Mouse (Mus musculus) forebrain, embryonic 14.5 days (tissue): ENCODE measurements around the gene Aldh1a3. TPM values are rescaled to one million over a fixed set of nuclear protein-coding genes. Genes with fewer than 3 reads are reported as not detected.

Experiments used
- ATAC-seq: fragments of 200-750 bp; cut with Nextera tagmentation; 2 replicates; pipeline ENCODE4 v1.8.0; 2017; ENCODE audit warnings: mild to moderate bottlenecking, moderate library complexity
- DNase-seq: peaks from one replicate; pipeline ENCODE4 v3.0.0-alpha.2; 2015; ENCODE audit warnings: low spot score
- H3K27ac ChIP-seq: fragments of 300-500 bp; sonication (generic); 2 replicates; pipeline ENCODE4 v1.5.1; 2014; ENCODE audit warnings: low read depth, mild to moderate bottlenecking, control low read depth, low read length, moderate library complexity
- H3K27me3 ChIP-seq: fragments of 300-500 bp; sonication (generic); replicated peaks from 2 replicates; pipeline ENCODE4 v1.6.1; 2014; ENCODE audit warnings: low read length, control low read depth, mixed read lengths; ENCODE audit not compliant: control insufficient read depth, insufficient read depth
- H3K36me3 ChIP-seq: fragments of 300-500 bp; sonication (generic); 2 replicates; pipeline ENCODE4 v1.6.1; 2014; ENCODE audit warnings: low read length, control low read depth; ENCODE audit not compliant: control insufficient read depth, insufficient read depth
- H3K4me1 ChIP-seq: fragments of 300-500 bp; sonication (generic); 2 replicates; pipeline ENCODE4 v1.6.1; 2014; ENCODE audit warnings: antibody characterized with exemption, low read length, control low read depth; ENCODE audit not compliant: control insufficient read depth, insufficient read depth
- H3K4me2 ChIP-seq: fragments of 300-500 bp; sonication (generic); 2 replicates; pipeline ENCODE4 v1.6.1; 2014; ENCODE audit warnings: mild to moderate bottlenecking, control low read depth, low read length
- H3K4me3 ChIP-seq: fragments of 300-500 bp; sonication (generic); 2 replicates; pipeline ENCODE4 v1.5.1; 2014; ENCODE audit warnings: low read depth, low read length, control low read depth
- H3K9ac ChIP-seq: fragments of 300-500 bp; sonication (generic); 2 replicates; pipeline ENCODE4 v1.6.1; 2014; ENCODE audit warnings: mild to moderate bottlenecking, low read length, control low read depth, moderate library complexity
- H3K9me3 ChIP-seq: fragments of 300-500 bp; sonication (generic); replicated peaks from 2 replicates; pipeline ENCODE4 v1.6.1; 2016; ENCODE audit warnings: low read length, control low read depth, mixed read lengths; ENCODE audit not compliant: control insufficient read depth
- WGBS: fragments of 180-500 bp; shearing (Covaris S2); extraction: QIAGEN DNeasy Blood & Tissue Kit; methylation state at CpG from one replicate; pipeline ENCODE4 v1.1.7; 2014; 5-methylcytosine and 5-hydroxymethylcytosine counted together
- polyA plus RNA-seq: library from polyadenylated mRNA; unstranded; fragments of >200 nt; fragmentation: Nextera tagmentation; extraction: Ambion mirVana; gene quantifications from 2 replicates; pipeline ENCODE4 v1.2.1, GENCODE M21; 2014

The Aldh1a3 gene
- polyA plus RNA-seq, 1 experiment from 2014 or later, result 5.4 TPM

DNA sequence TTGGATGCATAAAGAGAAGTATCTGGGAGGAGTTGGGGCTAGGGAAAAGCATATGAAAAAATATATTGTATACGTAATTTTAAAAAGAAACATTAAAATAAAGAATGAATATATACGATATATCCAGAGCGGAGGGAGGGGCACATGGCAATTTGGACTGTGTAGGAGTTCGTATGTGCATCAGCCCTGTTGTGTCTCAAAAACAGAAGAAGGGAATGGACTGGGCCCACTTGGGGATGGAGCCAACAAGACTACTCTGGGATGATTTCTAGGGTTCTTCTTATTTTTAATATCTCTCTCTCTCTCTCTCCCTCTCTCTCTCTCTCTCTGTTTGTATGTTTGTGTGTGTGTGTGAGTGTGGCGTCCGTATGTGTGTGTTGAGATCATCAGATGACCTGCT, 40.9 kb downstream of the Aldh1a3 start:
- 95% methylated on average over 6 of the region's 6 CpGs for WGBS
- H3K4me2 ChIP-seq, result no peak overlapping the region
- DNase-seq (no peak), ATAC-seq (no peak)
- H3K4me3 ChIP-seq, result no peak overlapping the region
- H3K9ac ChIP-seq, result no peak overlapping the region
- H3K36me3 ChIP-seq, result no peaks in the 10 kb centered on the region
- H3K4me1 ChIP-seq, result peaks cover 13% of the 10 kb centered on the region; the same call in 1 of the 2 replicates
- peaks cover 7% of the 10 kb centered on the region; the same call in 1 of the 2 replicates for H3K27me3 ChIP-seq
- H3K27ac ChIP-seq, result no peak overlapping the region
- no peaks in the 10 kb centered on the region for H3K9me3 ChIP-seq

DNA sequence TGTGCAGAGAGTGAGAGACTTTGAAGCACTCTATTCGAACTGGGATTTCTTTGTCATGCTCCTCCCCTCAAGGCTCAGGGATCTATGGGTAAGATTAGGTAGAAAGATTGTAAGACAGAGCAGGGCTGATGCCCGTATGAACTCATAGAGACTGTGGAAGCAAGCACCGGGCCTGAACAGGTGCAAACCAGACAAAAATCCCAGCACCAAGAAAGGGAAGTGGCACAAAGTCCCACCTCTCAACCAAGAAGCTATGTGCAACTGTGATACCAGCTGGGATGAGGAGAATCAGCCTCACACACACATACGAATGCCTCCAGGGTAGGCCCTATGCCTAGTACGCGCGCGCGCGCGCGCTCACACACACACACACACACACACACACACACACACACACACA, 41.5 kb downstream of the Aldh1a3 start:
- H3K9ac ChIP-seq, result no peak overlapping the region
- DNase-seq (no peak), ATAC-seq (no peak)
- peaks cover 7% of the 10 kb centered on the region; the same call in 1 of the 2 replicates for H3K27me3 ChIP-seq
- 95% methylated on average over 11 of the region's 12 CpGs for WGBS
- H3K4me3 ChIP-seq, result no peak overlapping the region
- no peak overlapping the region for H3K27ac ChIP-seq
- peaks cover 13% of the 10 kb centered on the region; the same call in 1 of the 2 replicates for H3K4me1 ChIP-seq
- H3K4me2 ChIP-seq, result no peak overlapping the region
- H3K9me3 ChIP-seq, result no peaks in the 10 kb centered on the region
- no peaks in the 10 kb centered on the region for H3K36me3 ChIP-seq

DNA sequence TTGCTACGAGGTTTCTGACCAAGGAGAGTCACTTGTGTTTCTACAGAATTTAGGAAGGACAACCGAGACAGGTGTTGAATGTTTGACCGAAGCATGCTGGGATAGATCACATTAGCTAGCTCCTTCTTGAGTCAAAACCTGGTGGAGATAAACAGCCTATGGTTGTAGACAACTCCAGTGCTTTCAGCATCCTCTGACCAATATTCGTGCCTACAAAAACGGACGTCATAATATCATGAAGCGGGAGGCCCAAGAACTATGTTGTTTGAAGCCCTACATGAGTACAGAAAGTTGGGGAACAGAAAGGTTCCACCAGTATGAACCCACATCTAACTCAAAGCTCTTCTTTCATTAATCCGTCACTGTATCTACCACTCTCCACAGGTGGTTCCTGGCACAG, 42.4 kb downstream of the Aldh1a3 start:
- H3K4me1 ChIP-seq, result peaks cover 13% of the 10 kb centered on the region; the same call in 1 of the 2 replicates
- no peak overlapping the region for H3K4me3 ChIP-seq
- peaks cover 7% of the 10 kb centered on the region; the same call in 1 of the 2 replicates for H3K27me3 ChIP-seq
- H3K36me3 ChIP-seq, result no peaks in the 10 kb centered on the region
- ATAC-seq (no peak), DNase-seq (no peak)
- H3K9me3 ChIP-seq, result no peaks in the 10 kb centered on the region
- H3K9ac ChIP-seq, result no peak overlapping the region
- no peak overlapping the region for H3K4me2 ChIP-seq
- WGBS, result 91% methylated on average over 8 of the region's 8 CpGs
- no peak overlapping the region for H3K27ac ChIP-seq

DNA sequence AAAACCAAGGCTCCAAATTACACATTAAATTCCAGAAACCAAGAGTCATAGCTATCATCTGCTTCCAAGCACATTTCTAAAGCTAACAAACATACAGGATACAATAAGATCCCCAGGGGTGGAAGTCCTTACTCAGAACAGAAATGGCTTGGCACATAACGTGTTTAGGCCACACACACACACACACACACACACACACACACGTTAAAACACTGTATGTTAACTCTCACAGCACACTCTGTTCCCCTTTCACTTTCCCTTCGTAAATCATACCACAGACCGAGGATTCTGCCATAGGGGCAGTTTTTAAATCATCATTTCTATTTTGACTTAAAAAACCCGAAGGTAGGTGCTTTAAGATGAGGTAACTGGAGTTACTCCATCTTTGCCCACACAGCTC, 43.1 kb downstream of the Aldh1a3 start:
- WGBS, result 81% methylated on average over 5 of the region's 5 CpGs
- Histone ChIP-seq H3K9me3 (no peaks in the 10 kb centered on the region), H3K9ac (no peak overlapping the region), H3K4me3 (no peak overlapping the region), H3K4me1 (peaks cover 13% of the 10 kb centered on the region; the same call in 1 of the 2 replicates), H3K4me2 (no peak overlapping the region), H3K27ac (no peak overlapping the region), H3K27me3 (peaks cover 7% of the 10 kb centered on the region; the same call in 1 of the 2 replicates), H3K36me3 (no peaks in the 10 kb centered on the region)
- no peak for ATAC-seq
- DNase-seq, result no peak

DNA sequence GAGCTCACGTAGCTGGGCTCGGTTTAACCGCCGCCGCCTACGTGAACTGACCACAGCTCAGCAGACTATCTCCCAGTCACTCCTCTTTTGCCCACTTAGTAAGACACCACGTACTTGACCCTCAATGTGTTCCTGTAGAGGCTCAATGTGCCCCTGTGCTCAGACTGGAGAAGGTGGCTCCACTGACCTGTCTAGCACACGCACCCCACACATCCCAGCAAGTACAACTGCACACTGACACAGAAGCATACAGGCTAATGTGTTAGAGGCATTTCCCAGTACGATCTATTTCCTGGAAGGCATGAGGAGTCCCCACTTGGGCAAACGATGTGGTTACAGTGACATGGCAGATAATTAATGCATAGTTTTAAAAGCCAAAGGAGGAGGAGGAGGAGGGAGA, 50.8 kb downstream of the Aldh1a3 start:
- DNase-seq, result no peak
- ATAC-seq, result no peak
- Histone ChIP-seq H3K4me1 (no peaks in the 10 kb centered on the region), H3K4me3 (no peak overlapping the region), H3K27ac (no peak overlapping the region), H3K9me3 (no peaks in the 10 kb centered on the region), H3K4me2 (no peak overlapping the region), H3K27me3 (no peaks in the 10 kb centered on the region), H3K9ac (no peak overlapping the region), H3K36me3 (no peaks in the 10 kb centered on the region)
- WGBS, result 84% methylated on average over 10 of the region's 10 CpGs

DNA sequence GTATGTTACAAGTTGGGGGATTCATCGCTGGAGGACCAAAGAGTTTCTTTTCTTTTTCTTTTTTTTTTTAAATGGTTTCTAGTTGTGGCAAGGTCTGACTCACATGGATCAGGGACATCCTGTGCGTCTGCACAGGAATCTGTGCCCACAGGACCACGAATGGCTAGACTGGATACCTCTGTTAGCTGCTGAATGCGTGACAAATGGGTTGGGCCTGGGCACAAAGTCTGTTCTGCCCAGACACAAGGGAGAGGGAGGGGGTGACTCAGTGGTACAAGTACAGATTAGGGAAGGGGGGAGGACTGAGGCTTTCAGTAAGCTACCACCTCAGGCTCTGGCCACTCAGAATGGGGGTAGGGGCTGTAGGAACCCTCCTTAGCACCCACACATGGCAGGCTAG, 51.6 kb downstream of the Aldh1a3 start:
- H3K4me3 ChIP-seq, result no peak overlapping the region
- H3K27me3 ChIP-seq, result no peaks in the 10 kb centered on the region
- no peaks in the 10 kb centered on the region for H3K4me1 ChIP-seq
- H3K9ac ChIP-seq, result no peak overlapping the region
- DNase-seq (no peak), ATAC-seq (no peak)
- H3K36me3 ChIP-seq, result no peaks in the 10 kb centered on the region
- no peak overlapping the region for H3K27ac ChIP-seq
- H3K9me3 ChIP-seq, result no peaks in the 10 kb centered on the region
- no peak overlapping the region for H3K4me2 ChIP-seq
- WGBS, result 87% methylated on average over 4 of the region's 4 CpGs

DNA sequence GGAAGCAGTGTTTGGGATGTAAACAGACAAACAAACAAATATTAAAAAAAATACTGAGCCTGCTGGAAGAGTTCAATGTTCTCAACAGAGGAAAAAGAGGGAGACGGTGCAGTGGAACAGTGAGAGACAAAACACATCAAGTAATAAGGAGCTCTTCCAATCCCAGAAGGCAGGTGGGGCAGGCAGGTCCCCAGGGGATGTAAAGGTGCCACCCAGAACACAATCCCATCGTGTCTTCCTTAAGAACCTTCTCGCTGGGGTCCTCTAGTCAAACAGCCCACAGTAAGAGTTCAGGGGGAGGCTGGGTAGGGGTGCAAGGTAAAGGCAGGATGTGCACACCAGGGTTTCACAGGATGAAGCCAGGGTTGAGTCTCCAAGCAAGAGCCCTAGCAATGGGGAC, 53.9 kb downstream of the Aldh1a3 start:
- Histone ChIP-seq H3K27ac (no peak overlapping the region), H3K36me3 (no peaks in the 10 kb centered on the region), H3K4me2 (no peak overlapping the region), H3K4me1 (no peaks in the 10 kb centered on the region), H3K9ac (no peak overlapping the region), H3K4me3 (no peak overlapping the region), H3K9me3 (no peaks in the 10 kb centered on the region), H3K27me3 (no peaks in the 10 kb centered on the region)
- ATAC-seq (no peak), DNase-seq (no peak)
- WGBS, result 98% methylated on average over 3 of the region's 3 CpGs

DNA sequence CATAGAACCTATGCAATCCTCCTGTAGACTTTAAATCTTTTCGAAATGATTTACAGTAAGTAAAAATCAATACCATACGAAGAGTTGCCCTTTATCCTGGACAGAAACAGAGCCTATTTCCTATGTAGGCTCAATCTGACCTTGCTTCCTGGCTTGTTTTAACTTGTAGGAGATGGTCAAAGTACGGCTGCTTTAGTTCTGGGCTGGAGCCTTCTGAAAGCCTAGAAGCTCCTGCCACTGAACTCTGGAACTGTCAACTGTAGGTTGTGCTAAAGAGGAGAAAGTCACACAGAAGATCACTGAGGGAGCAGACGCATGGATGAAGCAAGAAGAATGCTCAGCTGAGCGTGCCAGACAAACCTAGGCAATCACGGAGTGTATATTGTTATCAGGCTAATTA, 56.3 kb downstream of the Aldh1a3 start:
- WGBS, result 82% methylated on average over 6 of the region's 6 CpGs
- DNase-seq, result no peak

DNA sequence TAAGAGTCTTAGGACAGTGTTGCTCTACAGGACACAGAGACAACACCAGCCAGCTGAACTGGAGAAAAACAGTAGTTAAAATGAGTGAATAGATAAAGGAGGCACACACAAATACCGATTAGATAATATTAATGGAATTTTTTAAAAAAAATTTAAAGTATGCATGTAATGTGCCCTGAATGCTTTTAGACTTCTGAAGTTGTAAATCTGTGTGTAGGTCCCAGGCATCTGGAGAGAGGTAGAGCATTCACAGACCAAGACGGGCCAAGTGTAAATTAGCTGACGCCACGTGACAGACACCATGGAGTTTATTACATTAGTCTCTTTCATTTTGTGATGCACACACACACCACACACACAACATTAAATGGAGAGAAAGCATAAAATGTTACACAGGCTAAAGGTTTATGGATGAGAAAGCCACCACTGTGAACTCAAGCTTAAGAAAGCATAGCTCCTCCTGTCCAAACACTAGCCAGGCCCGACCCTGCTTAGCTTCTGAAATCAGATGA, 57.3 kb downstream of the Aldh1a3 start:
- WGBS, result 88% methylated on average over 5 of the region's 5 CpGs
- no peak overlapping the region for H3K9ac ChIP-seq
- no peak for ATAC-seq
- no peak overlapping the region for H3K27ac ChIP-seq
- H3K4me1 ChIP-seq, result no peaks in the 10 kb centered on the region
- no peaks in the 10 kb centered on the region for H3K9me3 ChIP-seq
- H3K36me3 ChIP-seq, result no peaks in the 10 kb centered on the region
- H3K4me3 ChIP-seq, result no peak overlapping the region
- no peak overlapping the region for H3K4me2 ChIP-seq
- DNase-seq, result no peak
- no peaks in the 10 kb centered on the region for H3K27me3 ChIP-seq

More for the DNA sequence above, 56.3 kb downstream of the Aldh1a3 start:
- H3K27me3 ChIP-seq, result no peaks in the 10 kb centered on the region
- no peak for ATAC-seq
- H3K9me3 ChIP-seq, result no peaks in the 10 kb centered on the region
- no peak overlapping the region for H3K4me3 ChIP-seq
- H3K9ac ChIP-seq, result no peak overlapping the region
- H3K27ac ChIP-seq, result no peak overlapping the region
- H3K4me2 ChIP-seq, result no peak overlapping the region
- no peaks in the 10 kb centered on the region for H3K36me3 ChIP-seq
- H3K4me1 ChIP-seq, result no peaks in the 10 kb centered on the region
